Mouse (Mus musculus): ENCODE data around the gene Sh3bp2. TPM values are rescaled to one million over a fixed set of nuclear protein-coding genes. Genes with fewer than 3 reads are reported as not detected.

The Sh3bp2 gene
- polyA plus RNA-seq, 1 experiment = 3.5 TPM

GRCm38 (mm10) chr5:34592666-34593065 lies 67.0 kb downstream of the Sh3bp2 start:
- TF ChIP-seq CTCF (IDR thresholded peaks at IDR 0.05; ENCODE audit: extremely low read depth, insufficient read depth, low read length) (no peak), POLR2A (IDR thresholded peaks at IDR 0.05; ENCODE audit: extremely low read depth, insufficient read depth, low read length) (no peak)
- H3K4me3 ChIP-seq (ENCODE audit: insufficient read depth, low read length) = no peak overlapping the region
- no peaks in the 10 kb centered on the region; the same call in 1 of the 2 replicates for H3K4me1 ChIP-seq (ENCODE audit: control insufficient read depth, insufficient read depth, low read length)
- H3K27ac ChIP-seq (ENCODE audit: insufficient read depth, low read length) = no peak overlapping the region

- H3K4me3 ChIP-seq (ENCODE audit: insufficient read depth, low read length) = no peak overlapping the region
- TF ChIP-seq CTCF (IDR thresholded peaks at IDR 0.05; ENCODE audit: extremely low read depth, insufficient read depth, low read length) (no peak), POLR2A (IDR thresholded peaks at IDR 0.05; ENCODE audit: extremely low read depth, insufficient read depth, low read length) (no peak)
- H3K4me1 ChIP-seq (ENCODE audit: control insufficient read depth, insufficient read depth, low read length) = no peaks in the 10 kb centered on the region; the same call in 1 of the 2 replicates
- no peak overlapping the region for H3K27ac ChIP-seq (ENCODE audit: insufficient read depth, low read length)
These were observed 67.6 kb downstream of the Sh3bp2 start for GRCm38 (mm10) chr5:34593202-34593727.

- H3K4me1 ChIP-seq (ENCODE audit: control insufficient read depth, insufficient read depth, low read length) = peaks cover 4% of the 10 kb centered on the region
- H3K4me3 ChIP-seq (ENCODE audit: insufficient read depth, low read length) = no peak overlapping the region
- H3K27ac ChIP-seq (ENCODE audit: insufficient read depth, low read length) = no peak overlapping the region
- TF ChIP-seq CTCF (IDR thresholded peaks at IDR 0.05; ENCODE audit: extremely low read depth, insufficient read depth, low read length) (no peak), POLR2A (IDR thresholded peaks at IDR 0.05; ENCODE audit: extremely low read depth, insufficient read depth, low read length) (no peak)
These were observed 78.9 kb downstream of the Sh3bp2 start for GRCm38 (mm10) chr5:34604576-34604975.

GRCm38 (mm10) chr5:34607100-34607880 lies 81.7 kb downstream of the Sh3bp2 start:
- peak overlapping the region; percentile 49; the same call in 1 of the 2 replicates for H3K27ac ChIP-seq (ENCODE audit: insufficient read depth, low read length)
- H3K4me3 ChIP-seq (ENCODE audit: insufficient read depth, low read length) = no peak overlapping the region
- peaks cover 4% of the 10 kb centered on the region for H3K4me1 ChIP-seq (ENCODE audit: control insufficient read depth, insufficient read depth, low read length)
- no peak for TF ChIP-seq POLR2A (IDR thresholded peaks at IDR 0.05; ENCODE audit: extremely low read depth, insufficient read depth, low read length)
- peak; percentile 22; the same call in 1 of the 2 replicates for TF ChIP-seq CTCF (IDR thresholded peaks at IDR 0.05; ENCODE audit: extremely low read depth, insufficient read depth, low read length)

- TF ChIP-seq POLR2A (IDR thresholded peaks at IDR 0.05; ENCODE audit: extremely low read depth, insufficient read depth, low read length) = no peak
- no peak for TF ChIP-seq CTCF (IDR thresholded peaks at IDR 0.05; ENCODE audit: extremely low read depth, insufficient read depth, low read length)
- no peak overlapping the region for H3K4me3 ChIP-seq (ENCODE audit: insufficient read depth, low read length)
- no peak overlapping the region for H3K27ac ChIP-seq (ENCODE audit: insufficient read depth, low read length)
- peaks cover 4% of the 10 kb centered on the region for H3K4me1 ChIP-seq (ENCODE audit: control insufficient read depth, insufficient read depth, low read length)
These were observed 82.6 kb downstream of the Sh3bp2 start for GRCm38 (mm10) chr5:34608226-34608625.

GRCm38 (mm10) chr5:34609966-34610365 lies 84.3 kb downstream of the Sh3bp2 start:
- Histone ChIP-seq H3K4me1 (ENCODE audit: control insufficient read depth, insufficient read depth, low read length) (peaks cover 4% of the 10 kb centered on the region), H3K4me3 (ENCODE audit: insufficient read depth, low read length) (no peak overlapping the region), H3K27ac (ENCODE audit: insufficient read depth, low read length) (no peak overlapping the region)
- TF ChIP-seq POLR2A (IDR thresholded peaks at IDR 0.05; ENCODE audit: extremely low read depth, insufficient read depth, low read length) (no peak), CTCF (IDR thresholded peaks at IDR 0.05; ENCODE audit: extremely low read depth, insufficient read depth, low read length) (no peak)

Other genes starting within 250 kb of the Sh3bp2 start
- 42.2 and 43.0 TPM in 2 replicates for gene Zfyve28, start 237.4 kb upstream of the Sh3bp2 start, polyA plus RNA-seq (2012; rRNA removed)
- 0.38 and 0.46 TPM in 2 replicates for gene Cfap99, start 237.2 kb upstream of the Sh3bp2 start, polyA plus RNA-seq (2012; rRNA removed)
- 82.6 and 88.2 TPM in 2 replicates for gene Rnf4, start 189.5 kb upstream of the Sh3bp2 start, polyA plus RNA-seq (2012; rRNA removed)
- 32.7 and 42.0 TPM in 2 replicates for gene Fam193a, start 155.9 kb upstream of the Sh3bp2 start, polyA plus RNA-seq (2012; rRNA removed)
- 27.3 and 38.6 TPM in 2 replicates for gene Tnip2, start 11.8 kb upstream of the Sh3bp2 start, polyA plus RNA-seq (2012; rRNA removed)
- gene Add1, start 47.8 kb downstream of the Sh3bp2 start, polyA plus RNA-seq (2012; rRNA removed) = 375 and 376 TPM in 2 replicates
- gene Mfsd10, start 111.4 kb downstream of the Sh3bp2 start, polyA plus RNA-seq (2012; rRNA removed) = 103 and 106 TPM in 2 replicates
- gene Nop14, start 134.3 kb downstream of the Sh3bp2 start, polyA plus RNA-seq (2012; rRNA removed) = 15.5 and 16.6 TPM in 2 replicates
- 3.2 and 4.1 TPM in 2 replicates for gene Grk4, start 134.5 kb downstream of the Sh3bp2 start, polyA plus RNA-seq (2012; rRNA removed)
- 43.1 and 46.6 TPM in 2 replicates for gene Htt, start 235.9 kb downstream of the Sh3bp2 start, polyA plus RNA-seq (2012; rRNA removed)